Mouse (Mus musculus) limb, embryonic 14.5 days (tissue): ENCODE results near the gene Rfx4. TPM values are rescaled to one million over a fixed set of nuclear protein-coding genes. Genes with fewer than 3 reads are reported as not detected.
A peak's percentile ranks its signal among the peaks of the same experiment; 100 is the strongest.

Source experiments
- ATAC-seq: fragments of 200-750 bp; cut with Nextera tagmentation; 2 replicates; pipeline ENCODE4 v1.8.0; 2017; ENCODE audit warnings: low read depth, moderate number of reproducible peaks, moderate TSS enrichment; ENCODE audit not compliant: low FRiP score
- DNase-seq: peaks from one replicate; pipeline ENCODE4 v3.0.0-alpha.2; 2015; ENCODE audit warnings: low spot score
- H3K27ac ChIP-seq: fragments of 300-500 bp; sonication (generic); replicated peaks from 2 replicates; pipeline ENCODE4 v1.5.1; 2014; ENCODE audit warnings: low read depth, mild to moderate bottlenecking, low read length, moderate library complexity, mixed read lengths
- H3K27me3 ChIP-seq: fragments of 300-500 bp; sonication (generic); 2 replicates; pipeline ENCODE4 v1.6.1; 2014; ENCODE audit warnings: low read length, mixed read lengths; ENCODE audit not compliant: control insufficient read depth, insufficient read depth
- H3K36me3 ChIP-seq: fragments of 300-500 bp; sonication (generic); 2 replicates; pipeline ENCODE4 v1.6.1; 2014; ENCODE audit warnings: mild to moderate bottlenecking, low read length, moderate library complexity, mixed read lengths; ENCODE audit not compliant: control insufficient read depth, insufficient read depth
- H3K4me1 ChIP-seq: fragments of 300-500 bp; sonication (generic); 2 replicates; pipeline ENCODE4 v1.6.1; 2014; ENCODE audit warnings: antibody characterized with exemption, low read length, mixed read lengths; ENCODE audit not compliant: control insufficient read depth, insufficient read depth
- H3K4me2 ChIP-seq: fragments of 300-500 bp; sonication (generic); replicated peaks from 2 replicates; pipeline ENCODE4 v1.6.1; 2014; ENCODE audit warnings: low read depth, mild to moderate bottlenecking, low read length, moderate library complexity; ENCODE audit not compliant: severe bottlenecking
- H3K4me3 ChIP-seq: fragments of 300-500 bp; sonication (generic); replicated peaks from 2 replicates; pipeline ENCODE4 v1.5.1; 2014; ENCODE audit warnings: low read length
- H3K9ac ChIP-seq: fragments of 300-500 bp; sonication (generic); 2 replicates; pipeline ENCODE4 v1.6.1; 2014; ENCODE audit warnings: mild to moderate bottlenecking, low read depth, low read length, moderate library complexity; ENCODE audit not compliant: severe bottlenecking
- H3K9me3 ChIP-seq: fragments of 300-500 bp; sonication (generic); 2 replicates; pipeline ENCODE4 v1.6.1; 2016; ENCODE audit warnings: low read length; ENCODE audit not compliant: control insufficient read depth
- POLR2A ChIP-seq: fragments of 200-500 bp; IDR thresholded peaks from 2 replicates; pipeline ENCODE4 v1.8.0; 2012; ENCODE audit warnings: inconsistent platforms, mild to moderate bottlenecking, moderate library complexity, borderline replicate concordance; ENCODE audit not compliant: insufficient read depth, insufficient read length; ENCODE audit errors: extremely low read depth
- WGBS: fragments of 180-500 bp; shearing (Covaris S2); extraction: QIAGEN DNeasy Blood & Tissue Kit; methylation state at CpG from one replicate; pipeline ENCODE4 v1.1.7; 2014; 5-methylcytosine and 5-hydroxymethylcytosine counted together
- polyA plus RNA-seq, 2 experiments: library from polyadenylated mRNA; depleted of rRNA in 1 of 2; stranded (reverse) in 1 of 2; unstranded in 1 of 2; fragments of >200 nt; fragmentation: Nextera tagmentation in 1 of 2; extraction: Ambion mirVana in 1 of 2; gene quantifications; 2 replicates each; pipeline versions ENCODE4 v1.2.1 to v1.2.3; 2012 to 2014

Gene Rfx4
- polyA plus RNA-seq, 2 experiments = 0.12 to 0.41 TPM

DNA sequence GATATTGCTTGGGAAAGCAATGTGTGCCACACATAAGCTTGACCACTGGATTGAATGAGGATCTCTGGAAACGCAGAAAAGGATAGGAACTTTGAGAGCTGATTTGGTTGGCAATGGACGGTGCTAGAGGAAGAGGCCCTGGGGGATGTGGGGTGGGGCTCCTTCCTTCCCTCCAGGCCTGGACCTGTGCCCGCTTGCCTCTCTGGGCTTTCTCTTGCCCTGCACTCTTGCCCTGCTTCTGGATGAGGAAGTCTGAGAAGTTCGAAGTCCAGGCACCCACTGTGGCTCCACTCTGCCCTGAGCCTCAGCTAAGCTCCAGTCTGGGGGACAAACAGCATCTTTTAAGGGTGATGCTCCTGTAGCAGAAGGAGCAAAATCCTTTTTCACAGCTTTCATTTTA is 67.8 kb downstream of the Rfx4 start:
- no peak for TF ChIP-seq POLR2A
- ATAC-seq (no peak), DNase-seq (no peak)
- Histone ChIP-seq H3K27me3 (no peaks in the 10 kb centered on the region), H3K4me2 (no peak overlapping the region), H3K9ac (no peak overlapping the region), H3K4me3 (no peak overlapping the region), H3K36me3 (no peaks in the 10 kb centered on the region), H3K4me1 (no peaks in the 10 kb centered on the region), H3K9me3 (no peaks in the 10 kb centered on the region), H3K27ac (no peak overlapping the region)
- WGBS = 44% methylated on average over 4 of the region's 4 CpGs

DNA sequence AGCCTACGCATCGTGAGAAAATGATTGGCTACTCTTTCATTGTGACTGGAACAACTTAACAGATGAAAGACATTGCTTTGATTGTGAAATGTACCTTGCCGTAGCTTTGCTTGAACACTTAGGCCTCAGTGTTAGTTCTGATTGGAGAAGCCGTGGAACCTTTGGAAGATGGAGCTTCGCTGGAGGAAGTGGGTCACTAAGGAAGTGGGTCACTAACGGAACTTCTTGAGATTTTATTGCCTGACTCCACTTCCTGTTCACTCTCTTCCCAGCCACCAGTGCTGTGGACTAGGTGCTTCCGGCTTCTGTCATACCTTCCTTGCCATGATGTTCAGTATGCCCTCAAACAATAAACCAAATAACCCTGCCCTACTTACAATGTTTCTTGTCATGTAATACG is 73.1 kb downstream of the Rfx4 start:
- TF ChIP-seq POLR2A = no peak
- Histone ChIP-seq H3K9me3 (no peaks in the 10 kb centered on the region), H3K36me3 (no peaks in the 10 kb centered on the region), H3K27me3 (no peaks in the 10 kb centered on the region), H3K4me3 (no peak overlapping the region), H3K4me2 (no peak overlapping the region), H3K9ac (no peak overlapping the region), H3K27ac (no peak overlapping the region), H3K4me1 (no peaks in the 10 kb centered on the region)
- no peak for DNase-seq
- WGBS = 84% methylated on average over 8 of the region's 8 CpGs
- ATAC-seq = no peak

DNA sequence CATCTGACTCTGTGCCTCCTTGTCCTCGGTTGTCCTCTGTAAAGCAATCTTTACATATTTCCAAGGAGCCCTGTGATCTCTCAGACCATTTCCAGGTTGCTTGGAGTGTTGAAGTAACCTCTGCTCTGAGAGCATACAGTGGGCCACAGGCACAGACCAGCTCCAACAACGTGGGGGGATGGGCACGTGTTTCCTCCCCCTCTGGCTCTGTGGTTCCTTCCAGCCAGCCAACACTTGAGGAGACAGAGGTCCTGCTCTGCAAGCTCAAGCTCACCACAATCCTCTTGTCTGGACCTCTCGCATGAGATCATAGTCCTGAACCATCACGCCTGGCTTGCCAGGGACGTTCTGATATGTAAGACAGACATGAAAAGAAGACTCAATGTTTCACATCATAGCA is 79.7 kb downstream of the Rfx4 start:
- 58% methylated on average over 6 of the region's 6 CpGs for WGBS
- Histone ChIP-seq H3K27me3 (no peaks in the 10 kb centered on the region), H3K4me2 (no peak overlapping the region), H3K4me3 (no peak overlapping the region), H3K9me3 (no peaks in the 10 kb centered on the region), H3K9ac (no peak overlapping the region), H3K4me1 (no peaks in the 10 kb centered on the region), H3K27ac (no peak overlapping the region), H3K36me3 (no peaks in the 10 kb centered on the region)
- ATAC-seq = no peak; the same call in 1 of the 2 replicates
- TF ChIP-seq POLR2A = no peak
- no peak for DNase-seq

DNA sequence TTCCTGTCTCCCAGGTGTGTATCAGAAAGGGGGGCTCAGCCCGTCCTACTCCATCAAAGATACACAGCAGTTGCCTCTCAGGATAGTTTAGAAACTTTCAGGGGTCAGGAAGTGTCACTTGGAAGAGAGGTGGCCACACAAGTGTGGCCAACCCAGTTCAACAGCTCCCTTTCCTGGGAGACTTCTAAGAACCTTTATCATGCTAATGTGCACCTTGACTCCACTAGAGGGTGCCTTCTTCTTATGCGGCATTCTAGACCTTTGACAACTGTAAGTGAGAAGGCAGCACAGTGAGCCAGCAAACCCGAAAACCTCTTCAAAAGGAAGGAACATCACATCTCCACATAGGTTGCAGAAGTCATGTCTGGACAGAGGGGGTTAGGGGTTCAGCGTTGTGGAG is 80.2 kb downstream of the Rfx4 start:
- Histone ChIP-seq H3K9ac (no peak overlapping the region), H3K27me3 (no peaks in the 10 kb centered on the region), H3K9me3 (no peaks in the 10 kb centered on the region), H3K4me2 (no peak overlapping the region), H3K4me1 (no peaks in the 10 kb centered on the region), H3K36me3 (no peaks in the 10 kb centered on the region), H3K4me3 (no peak overlapping the region), H3K27ac (no peak overlapping the region)
- WGBS = 28% methylated on average over 4 of the region's 4 CpGs
- DNase-seq = peak; percentile 62
- no peak for ATAC-seq
- TF ChIP-seq POLR2A = no peak

DNA sequence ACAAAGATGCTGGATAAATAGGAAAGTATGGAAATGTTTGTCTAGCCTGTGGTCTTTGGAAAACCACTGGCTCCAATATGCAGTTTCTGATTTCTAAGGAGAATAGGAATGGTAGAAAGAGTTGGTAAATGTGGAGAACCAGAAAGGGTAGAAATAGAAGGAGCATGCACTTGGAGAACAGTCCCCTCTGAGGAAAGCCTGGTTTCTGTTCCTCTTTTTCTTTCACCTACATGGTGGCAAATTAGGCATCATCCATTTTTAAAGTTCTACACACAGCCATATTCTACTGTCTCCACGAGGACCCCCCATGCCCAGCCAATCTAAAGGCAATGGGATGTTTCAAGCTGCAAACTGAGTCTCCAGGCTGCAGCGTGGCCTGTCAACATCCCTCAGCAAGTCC is 81.5 kb downstream of the Rfx4 start:
- 77% methylated on average over 2 of the region's 2 CpGs for WGBS
- H3K9me3 ChIP-seq = no peaks in the 10 kb centered on the region
- H3K36me3 ChIP-seq = no peaks in the 10 kb centered on the region
- no peak overlapping the region for H3K4me2 ChIP-seq
- H3K27me3 ChIP-seq = no peaks in the 10 kb centered on the region
- TF ChIP-seq POLR2A = no peak
- DNase-seq = no peak
- H3K4me1 ChIP-seq = no peaks in the 10 kb centered on the region
- ATAC-seq = no peak
- H3K9ac ChIP-seq = no peak overlapping the region
- H3K4me3 ChIP-seq = no peak overlapping the region
- no peak overlapping the region for H3K27ac ChIP-seq

DNA sequence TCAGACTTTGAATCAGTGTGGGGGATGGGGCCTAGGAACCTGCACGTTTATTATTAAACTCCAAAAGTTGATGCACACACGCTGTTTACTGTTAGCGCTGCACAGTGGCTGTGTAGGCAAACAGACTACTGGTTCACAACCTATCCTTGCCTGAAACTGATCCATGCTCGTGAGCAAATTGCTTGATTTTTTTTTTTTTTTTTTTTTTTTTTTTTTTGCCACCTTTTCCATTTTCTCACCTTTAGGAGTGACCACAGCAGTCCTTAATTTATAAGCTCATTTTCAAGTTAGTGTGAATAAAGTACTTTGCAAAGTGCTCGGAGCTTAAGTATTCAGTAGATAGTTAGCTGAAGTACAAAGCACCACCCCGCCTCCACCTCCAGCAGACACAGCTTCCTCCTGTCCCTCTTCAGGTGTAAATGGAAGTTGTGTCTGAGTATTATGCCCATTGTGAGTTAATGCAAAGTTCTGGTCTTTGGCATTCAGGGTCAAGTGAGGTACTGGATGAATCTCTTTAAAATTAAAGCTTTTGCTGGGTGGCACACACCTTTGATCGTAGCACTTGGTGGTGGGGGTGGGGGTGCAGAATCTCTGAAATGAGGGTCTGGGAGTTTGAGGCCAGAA is 83.1 kb downstream of the Rfx4 start:
- Histone ChIP-seq H3K27ac (no peak overlapping the region), H3K4me1 (no peaks in the 10 kb centered on the region), H3K4me3 (no peak overlapping the region), H3K9ac (no peak overlapping the region), H3K4me2 (no peak overlapping the region), H3K36me3 (no peaks in the 10 kb centered on the region), H3K27me3 (no peaks in the 10 kb centered on the region), H3K9me3 (no peaks in the 10 kb centered on the region)
- ATAC-seq (no peak), DNase-seq (no peak)
- 62% methylated on average over 7 of the region's 7 CpGs for WGBS
- TF ChIP-seq POLR2A = no peak
